Mouse (Mus musculus) B cell, adult 2 months (primary cell): Measurements from ENCODE around the gene Slc45a3.

Source experiments
- DNase-seq, 2 experiments: peaks; one replicate each; pipeline ENCODE4 v3.0.0; 2022

Slc45a3 gene

DNA sequence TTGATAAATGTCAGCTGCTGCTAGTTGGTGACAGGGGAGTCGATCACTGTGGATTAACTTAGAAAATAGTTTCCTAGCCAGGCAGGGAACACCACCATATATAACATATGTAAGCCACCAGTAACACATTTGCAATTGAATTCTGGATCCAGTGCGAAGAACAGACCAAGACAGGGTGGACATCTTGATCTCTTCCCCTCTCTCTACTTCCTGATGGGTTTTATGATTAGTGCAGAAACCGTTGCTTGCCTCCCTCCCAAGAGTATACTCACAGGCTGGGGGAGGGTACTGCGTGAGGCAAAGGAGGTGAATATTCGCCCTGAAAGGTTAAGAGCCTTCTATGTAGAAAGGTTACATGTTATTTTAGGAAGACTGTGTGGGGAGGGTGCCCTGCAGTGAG is 3.1 kb downstream of the Slc45a3 start:
- no peak for DNase-seq

DNA sequence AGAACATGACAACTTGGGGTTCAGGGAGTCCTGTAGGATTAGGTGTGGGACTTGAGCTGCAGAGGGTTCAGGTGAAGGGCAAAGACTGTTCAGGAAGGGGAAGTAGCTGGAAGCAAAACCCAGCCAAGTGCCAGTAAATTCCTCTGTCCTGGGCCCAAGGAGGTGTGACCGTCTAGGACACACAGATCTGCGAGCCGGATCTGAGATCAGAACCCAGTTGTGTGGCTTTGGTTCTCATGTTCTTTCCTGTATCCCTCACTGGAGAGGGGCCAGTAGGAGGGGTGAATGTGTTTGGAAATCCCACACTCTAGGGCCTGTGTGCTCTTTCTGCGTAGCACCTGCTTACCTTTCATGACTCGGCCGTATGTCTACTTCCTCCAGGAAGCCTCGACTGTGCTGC is 4.6 kb downstream of the Slc45a3 start:
- DNase-seq, result no peak

DNA sequence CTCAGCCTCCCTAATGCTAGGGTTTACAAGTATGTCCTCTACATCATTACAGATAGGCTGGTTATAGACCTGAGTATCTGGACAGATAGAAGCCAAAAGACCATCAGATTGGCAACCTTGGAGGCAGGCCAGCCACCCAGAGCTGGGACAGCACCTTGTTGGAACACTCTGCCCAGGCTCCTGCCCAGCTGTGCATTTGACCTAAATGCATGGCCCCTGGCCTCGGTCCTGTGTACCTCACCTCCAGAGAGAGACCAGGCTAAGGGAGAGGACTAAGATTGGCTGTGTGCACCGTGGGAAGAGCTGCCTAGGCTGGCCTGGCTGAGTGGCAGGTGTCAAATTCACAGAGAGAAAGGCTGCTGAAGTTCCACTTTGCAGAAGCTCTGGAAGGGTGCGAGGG is 5.8 kb downstream of the Slc45a3 start:
- DNase-seq, result no peak

DNA sequence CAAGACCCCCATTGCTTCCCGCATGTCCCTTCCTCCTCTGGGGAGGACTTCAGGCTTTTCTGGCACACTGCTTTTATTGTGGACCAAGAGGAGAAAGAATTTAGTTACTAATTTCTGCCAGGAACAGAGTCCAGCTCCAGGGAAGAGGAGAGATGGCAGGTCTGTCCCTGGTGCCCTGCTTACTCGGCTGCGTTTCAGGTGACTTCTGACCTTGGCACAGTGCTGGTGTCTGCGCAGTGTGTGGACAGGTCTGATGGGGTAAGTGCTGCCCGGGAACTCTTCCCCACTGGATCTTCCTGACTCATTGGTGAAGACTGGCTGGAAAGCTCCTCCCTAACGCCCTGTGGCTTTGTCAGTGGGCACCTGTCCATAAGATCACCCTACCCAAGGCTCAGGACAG is 6.2 kb downstream of the Slc45a3 start:
- DNase-seq, result no peak

DNA sequence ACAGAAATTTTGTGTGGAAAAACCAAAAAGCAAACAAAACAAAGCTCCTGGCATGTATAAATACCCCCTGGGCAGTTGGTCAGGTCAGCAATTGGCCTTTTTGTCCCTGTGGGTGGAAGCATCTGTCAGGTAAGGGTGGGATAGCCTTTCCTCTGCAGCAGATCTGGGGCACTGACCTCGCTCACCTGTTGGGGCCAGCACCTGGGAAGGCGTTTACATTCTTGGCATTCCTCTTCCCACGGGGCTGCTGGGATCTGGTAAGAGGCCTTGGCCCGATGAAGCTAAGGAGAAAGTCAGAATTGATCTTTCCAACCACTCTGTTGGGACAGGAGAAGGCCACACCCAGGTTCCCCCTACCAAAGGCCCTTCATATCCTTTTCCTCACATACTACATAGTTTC is 7.1 kb downstream of the Slc45a3 start:
- no peak for DNase-seq

DNA sequence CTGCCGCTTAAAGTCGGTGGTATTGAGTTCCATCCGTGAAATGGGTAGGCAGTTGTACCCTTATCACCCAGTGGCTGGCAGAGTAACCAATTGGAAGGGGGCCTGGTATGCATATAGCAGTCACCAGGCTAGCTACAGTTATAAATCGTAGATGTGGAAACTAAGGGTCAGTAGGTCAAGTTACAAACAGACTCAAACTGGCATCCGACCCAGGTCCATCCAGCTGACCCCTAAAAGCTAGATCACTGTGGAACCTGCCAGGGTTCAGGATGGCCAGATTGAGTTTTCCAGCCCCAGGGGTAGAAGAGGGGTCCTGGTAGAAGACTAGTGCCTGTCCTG is 7.5 kb downstream of the Slc45a3 start:
- no peak for DNase-seq

DNA sequence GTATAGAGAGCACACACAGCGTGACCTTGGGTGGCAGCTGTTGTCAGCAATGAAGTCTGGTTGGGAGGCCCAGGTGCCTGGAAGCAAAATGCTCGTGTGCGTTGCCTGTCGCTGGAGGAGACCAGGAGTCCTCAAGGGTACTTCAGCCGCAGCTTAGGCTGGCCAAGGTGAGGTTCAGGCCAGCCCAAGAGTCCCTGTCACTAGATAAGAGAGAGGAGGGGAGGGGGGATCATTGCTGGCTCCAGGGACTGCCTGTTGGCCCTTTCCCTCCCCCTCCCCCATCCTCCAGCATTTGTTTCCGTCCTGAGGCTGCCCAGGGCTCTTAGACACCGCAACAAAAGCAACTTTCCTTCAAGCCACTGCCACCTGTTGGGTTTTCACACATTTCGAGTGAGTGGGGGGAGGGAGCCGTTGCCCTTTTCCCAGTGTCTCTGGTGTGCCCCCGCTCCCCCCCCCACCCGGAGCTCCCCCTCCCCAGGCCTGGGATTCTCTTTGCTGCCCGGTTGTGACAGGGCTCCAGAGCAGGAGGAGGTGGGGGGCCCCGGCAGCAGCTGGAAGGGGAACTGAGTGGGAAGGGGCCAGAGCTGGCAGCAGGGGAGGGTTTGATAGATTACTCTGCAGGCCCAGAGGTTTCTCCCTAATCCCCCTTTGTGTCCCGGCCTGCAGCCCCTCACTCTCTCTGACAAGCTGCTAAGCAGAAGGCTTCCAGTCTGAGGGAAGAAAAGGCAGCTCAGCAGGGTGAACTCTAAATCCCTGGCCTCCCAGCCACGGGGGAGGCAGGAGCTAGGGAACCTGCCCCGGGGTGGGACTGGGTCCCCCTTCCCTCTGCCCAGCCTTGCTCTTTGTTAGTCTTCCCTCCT is 8.1 kb downstream of the Slc45a3 start:
- no peak for DNase-seq

DNA sequence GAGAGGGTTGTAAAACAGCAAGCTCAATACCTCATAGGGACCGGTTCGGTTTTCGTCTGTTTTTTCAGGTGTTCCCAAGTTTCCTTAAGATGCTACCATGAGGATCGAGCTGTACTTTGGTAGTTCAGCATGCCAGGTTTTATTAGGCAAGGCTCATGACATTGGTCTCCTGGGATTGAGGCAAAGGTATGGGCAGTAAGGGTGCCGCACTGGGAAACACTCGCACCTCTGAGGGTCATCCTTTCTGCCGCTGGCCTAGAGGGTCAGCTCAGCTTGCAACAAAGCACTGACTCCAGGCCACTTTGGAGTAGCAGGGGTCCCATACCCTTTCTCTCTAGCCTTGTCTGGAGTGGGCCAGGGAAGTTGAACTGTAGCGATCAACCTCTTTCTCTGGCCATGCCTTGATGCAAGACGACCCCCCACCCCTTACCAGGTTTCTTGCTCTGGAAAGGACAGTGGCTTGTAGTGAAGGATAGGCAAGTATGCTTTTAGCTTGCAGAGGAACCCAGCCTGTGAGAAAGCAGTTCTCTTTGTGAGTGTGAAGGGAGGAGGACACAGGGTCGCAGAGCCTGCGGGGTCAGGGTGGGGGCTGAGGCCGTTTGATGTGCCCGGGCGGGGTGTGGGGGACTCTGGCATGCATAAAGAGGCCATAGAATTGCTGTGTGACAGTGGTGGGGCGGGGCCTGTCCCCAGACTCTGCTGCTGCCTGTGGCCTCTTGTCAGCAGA is 9.2 kb downstream of the Slc45a3 start:
- DNase-seq, result no peak

DNA sequence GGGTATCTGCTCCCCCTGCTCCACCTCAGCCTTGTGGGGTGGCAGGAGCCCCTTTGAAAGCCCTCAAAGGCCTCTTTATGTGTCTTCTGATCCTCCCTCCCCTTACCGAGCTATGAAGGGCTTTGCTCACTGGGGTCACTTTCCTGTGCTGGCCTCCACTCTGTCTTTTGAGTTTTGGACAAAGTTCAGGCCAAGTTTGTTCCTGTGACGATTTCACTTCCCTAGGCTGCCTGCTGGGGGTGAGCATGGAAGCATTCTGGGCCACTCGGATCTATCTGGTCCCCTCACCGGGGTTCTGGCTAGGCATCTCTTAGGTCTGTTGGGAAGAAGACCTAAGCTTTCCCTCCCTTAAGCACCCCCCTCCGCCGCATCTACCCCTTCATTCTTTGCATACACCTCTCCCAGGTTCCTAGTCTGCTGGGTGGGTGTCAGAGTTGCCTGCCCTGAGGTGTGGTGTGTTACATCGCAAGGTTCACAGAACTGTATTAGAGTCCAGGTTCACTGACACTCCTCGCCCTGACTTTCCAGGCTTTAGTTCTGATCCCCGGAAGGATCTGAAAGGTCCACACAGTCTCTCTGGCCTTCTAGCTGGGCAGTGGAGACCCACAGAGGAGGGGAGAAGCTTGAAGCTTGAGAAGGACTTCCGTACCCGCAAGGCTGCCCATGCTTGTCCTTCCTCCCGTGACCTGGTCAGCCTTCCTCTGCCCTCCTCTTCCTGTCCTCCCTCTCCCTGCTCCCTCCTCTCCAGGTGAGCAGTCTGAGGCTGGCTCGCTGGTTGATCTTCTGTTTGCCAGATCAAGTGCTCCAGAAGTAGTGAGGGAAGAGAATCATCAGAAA is 9.9 kb downstream of the Slc45a3 start:
- no peak for DNase-seq

DNA sequence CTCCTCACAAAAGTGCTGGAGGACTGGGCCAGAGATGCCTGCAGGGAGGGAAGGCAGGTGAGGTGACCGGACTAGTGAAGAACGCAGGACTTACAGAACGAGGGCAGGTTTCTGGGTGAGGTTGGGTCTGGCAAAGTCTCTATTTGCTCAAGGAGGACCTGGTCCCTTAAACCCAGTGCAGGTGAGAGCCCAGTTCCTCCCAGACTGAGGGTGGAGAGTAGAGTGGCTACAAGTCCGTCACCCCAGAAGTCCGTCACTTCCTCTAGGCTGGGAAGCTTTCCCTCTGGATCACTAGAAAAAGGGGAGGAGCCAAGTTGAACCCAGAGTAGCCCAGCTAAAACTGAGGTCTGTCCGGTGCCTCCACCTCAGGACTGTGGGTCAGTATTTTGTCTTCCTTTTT is 11.2 kb downstream of the Slc45a3 start:
- no peak for DNase-seq

DNA sequence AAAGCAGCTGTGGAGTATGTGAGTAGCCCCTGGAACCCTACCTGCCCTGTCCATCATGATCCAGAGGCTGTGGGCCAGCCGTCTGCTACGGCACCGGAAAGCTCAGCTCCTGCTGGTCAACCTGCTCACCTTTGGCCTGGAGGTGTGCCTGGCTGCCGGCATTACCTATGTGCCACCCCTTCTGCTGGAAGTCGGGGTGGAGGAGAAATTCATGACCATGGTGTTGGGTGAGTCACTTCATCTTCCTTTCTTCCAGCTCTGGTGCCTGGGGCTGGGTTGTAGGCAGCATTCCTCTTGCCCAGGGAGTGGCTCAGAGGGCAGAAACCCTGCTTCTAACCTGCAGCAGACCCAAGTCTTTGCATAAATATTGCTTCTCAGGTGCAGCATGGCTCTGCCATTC is 14.1 kb downstream of the Slc45a3 start:
- DNase-seq, result no peak

DNA sequence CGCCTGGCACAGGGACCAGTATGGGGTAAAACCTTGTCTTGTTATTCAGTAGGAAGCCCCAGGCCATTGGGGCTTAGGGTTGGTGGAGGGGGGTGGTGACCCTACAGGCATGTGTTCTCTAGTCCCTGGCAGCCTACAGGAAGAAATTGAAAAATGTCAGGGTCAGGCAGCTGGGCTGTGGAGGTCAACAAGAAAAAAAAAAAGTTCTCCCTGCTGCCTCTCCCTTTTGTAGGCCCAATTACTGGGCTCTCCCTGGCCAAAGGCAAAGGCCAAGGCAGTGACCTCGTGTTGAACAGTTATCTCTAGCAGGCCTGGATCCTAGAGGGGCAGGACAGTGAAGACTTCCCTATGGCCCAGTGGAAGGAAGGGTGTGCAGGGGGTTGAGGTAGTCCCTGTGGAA is 17.7 kb downstream of the Slc45a3 start:
- no peak for DNase-seq

DNA sequence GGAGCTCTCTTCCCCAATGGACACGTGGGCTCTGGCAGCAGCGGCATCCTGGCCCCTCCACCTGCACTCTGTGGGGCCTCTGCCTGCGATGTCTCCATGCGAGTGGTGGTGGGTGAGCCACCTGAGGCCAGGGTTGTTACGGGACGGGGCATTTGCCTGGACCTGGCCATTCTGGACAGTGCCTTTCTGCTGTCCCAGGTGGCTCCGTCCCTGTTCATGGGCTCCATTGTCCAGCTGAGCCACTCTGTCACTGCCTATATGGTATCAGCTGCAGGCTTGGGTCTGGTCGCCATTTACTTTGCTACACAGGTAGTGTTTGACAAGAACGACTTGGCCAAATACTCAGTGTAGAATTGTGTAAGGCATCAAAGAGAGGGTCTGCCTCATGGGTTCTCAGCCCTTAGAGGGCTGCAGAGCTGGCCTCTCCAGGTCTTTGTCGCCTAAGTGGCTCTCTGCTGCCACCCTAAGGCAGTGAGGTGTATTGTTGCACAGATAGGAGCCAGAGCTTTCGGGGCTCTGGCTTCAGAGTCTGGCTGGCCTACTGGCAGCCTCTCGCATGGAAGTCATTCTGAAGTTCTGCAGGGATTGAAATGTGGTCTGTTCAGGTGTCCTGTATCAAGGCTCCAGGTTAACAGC is 18.7 kb downstream of the Slc45a3 start:
- DNase-seq, result peak; percentile 76 to 77

DNA sequence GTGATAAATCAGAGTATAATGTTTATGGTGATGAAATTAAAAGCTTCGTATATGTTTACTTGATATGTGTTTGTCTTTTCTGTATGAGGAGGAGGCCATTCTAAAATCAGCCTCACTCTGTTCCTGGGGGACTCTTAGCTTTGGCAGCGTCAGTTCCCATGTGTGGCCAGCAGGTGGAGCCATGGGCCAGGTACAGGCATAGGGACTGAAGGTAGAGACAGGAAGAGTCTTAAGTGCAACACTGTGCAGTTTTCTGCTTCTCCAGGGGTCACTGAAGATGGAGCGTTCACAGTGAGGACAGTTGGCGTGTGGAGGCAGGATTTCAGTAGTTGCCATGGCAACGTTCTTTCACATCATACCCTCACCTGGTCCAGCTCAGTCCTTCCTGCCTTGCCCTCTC is 20.1 kb downstream of the Slc45a3 start:
- DNase-seq, result peak; percentile 88 to 90

DNA sequence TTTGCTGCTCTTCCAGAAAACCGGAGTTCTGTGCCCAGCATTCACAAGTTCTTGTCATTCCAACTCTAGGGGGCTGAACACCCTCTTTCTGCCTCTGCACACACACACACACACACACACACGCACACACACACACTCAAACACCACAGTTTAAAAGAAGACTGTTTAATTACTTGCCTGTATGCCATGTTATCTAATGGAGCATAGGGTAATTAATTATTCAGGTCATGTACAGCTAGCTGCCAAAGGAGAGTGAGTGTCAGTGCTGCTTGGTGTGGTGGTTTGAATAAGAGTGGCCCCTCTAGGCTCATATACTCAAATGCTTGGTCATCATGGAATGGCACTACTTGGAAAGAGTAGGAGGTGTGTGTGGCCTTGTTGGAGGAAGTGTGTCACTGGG is 21.0 kb downstream of the Slc45a3 start:
- no peak for DNase-seq

DNA sequence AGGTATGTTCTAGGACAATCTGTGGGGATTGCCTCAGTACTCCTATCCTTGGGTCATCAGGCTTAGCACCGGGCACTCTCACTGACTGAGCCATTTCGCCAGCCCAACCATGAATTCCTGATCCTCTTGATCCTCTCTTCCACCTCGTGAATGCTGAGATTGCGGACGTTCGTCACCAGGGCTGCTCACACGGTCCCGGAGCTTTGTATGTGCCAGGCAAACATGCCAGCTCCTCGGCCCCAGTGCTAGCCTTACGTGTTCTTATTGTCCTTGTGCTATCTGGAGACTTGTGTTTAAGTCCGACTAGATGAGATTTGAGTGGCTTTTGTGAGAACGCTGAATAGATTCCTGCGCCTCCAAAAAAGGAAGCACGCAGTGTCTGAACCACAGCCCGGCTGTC is 24.7 kb downstream of the Slc45a3 start:
- DNase-seq, result no peak

DNA sequence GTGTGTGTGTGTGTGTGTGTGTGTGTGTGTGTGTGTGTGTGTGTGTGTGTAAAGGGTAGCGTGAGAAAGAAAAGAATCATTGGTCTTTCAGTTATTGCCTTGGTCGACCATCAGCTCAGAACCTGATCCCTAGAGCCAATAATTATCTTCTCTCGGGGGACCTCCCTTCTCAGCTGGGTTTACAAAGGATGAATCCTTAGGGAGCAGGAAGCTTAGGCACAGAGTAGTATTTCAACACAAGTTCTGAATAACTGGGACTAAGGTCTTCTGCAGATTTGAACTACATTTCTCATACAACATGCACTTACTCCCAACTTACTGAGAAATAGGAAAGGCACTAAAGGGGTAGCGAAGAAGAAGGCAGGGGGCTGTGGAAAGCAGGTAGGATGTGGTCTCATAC is 26.7 kb downstream of the Slc45a3 start:
- no peak for DNase-seq

DNA sequence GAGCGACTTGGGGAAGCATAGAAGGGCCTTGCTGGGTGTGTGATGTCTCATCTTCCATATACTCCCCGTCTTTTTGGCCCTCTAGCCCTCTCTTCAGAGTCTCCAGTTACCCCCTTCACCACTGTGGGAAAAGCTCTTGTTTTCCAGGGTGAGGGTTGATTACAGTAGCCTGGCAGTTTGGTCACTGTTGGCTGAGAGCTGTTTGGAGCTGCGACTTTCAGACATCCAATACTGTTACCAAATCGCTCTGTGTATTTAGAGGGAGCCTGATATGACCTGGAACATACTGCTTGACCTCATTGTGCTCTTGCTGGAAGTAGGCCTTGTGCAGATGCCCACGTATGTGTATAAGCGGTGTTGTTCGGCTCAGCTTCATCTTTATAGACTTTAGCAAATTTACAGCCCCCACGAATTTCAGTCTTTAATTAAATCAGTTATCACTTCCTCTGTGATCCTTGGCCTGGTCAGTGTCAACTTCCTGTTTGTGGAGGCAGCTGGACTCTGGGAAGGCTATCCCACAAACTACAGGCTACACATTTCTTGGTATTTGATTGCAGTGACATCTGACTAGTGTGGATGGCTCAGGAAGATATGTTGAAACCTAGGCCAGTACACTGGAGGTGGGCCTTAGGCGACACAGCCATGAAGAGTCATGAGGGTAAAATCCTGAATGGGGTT is 27.5 kb downstream of the Slc45a3 start:
- no peak for DNase-seq

DNA sequence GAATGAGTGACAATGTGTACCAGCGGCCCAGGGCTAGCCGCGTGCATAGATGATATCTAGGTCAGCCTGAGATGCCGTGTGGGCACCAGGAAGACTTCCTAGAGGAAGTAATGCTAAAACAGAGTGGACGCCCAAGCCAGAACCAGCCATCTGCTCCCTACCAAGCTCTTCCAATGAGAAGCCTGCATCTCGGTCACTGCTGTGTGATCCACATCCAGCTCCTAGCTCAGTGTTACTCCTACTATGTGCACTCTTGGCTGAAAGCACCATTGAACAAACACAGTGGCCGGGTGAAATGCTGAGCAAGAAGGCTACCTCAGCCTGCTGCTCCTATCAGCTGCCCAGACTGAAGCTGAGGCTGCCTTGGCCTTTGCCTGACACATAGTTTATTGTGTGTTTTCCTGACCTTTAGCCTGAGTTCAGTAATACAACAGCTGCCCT is 29.8 kb downstream of the Slc45a3 start:
- no peak for DNase-seq

DNA sequence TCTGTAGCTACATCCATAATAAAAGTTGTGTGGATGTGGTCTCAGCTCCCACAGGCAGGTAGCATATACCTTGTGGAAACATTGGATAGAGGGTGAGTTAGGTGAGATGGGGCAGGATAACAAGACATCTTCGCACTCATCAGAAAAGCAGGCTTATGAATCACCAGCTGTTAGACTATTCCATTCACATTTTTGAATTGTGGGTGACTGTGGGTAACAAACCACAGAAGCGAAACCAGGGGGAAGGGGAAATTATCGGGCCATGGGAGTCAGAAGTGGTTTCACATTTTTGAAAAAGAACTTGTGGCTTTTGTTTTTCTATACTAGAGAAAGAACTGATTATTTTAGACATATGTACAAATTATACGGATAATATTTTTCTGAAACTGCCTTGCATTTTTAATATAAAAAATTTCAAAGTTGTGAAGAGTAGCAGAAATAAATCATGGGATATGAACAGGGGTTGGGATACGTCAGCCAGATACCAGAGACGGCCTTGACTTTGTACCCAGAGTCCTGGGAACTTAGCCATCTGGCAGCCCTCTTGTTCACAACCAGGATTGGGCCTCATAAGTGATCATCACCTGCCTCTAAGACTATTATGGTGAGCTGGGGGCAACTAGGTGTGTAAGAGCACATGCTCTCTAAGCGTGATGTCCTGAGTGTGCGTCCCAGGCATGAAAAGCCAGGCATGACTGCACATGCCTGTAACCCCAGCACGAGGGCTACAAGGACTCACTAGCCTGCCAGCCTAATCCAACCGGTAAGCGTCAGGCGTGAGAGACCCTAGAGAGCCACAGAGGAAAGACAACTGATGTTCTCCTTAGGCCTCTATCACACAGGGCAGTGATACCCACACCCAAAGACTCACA is 30.6 kb downstream of the Slc45a3 start:
- peak in 1 of 2 experiments; percentile 20 for DNase-seq

DNA sequence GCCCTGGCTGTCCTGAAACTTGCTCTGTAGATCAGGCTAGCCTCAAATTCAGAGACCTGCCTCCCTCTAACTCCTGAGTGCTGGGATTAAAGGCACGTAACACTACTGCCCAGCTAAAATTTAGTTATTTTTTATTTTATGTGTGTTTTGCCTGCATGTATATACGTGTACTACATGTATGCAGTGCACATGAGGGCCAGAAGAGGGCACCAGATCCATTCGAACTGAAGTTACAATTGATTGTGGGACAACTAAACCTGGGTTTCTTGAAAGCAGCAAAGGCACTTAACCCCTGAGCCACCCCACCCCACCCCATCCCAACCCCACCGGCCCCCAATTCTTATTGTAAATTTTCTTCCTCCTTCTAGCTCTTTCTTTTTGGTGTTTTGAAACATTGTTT is 32.3 kb downstream of the Slc45a3 start:
- DNase-seq, result peak; percentile 85 to 87
